Mouse (Mus musculus): ENCODE results near the gene Armc5. TPM values are rescaled to one million over a fixed set of nuclear protein-coding genes. Genes with fewer than 3 reads are reported as not detected.

The Armc5 gene
- 10.2 TPM for polyA plus RNA-seq (2017; shearing (Covaris generic))

GRCm38 (mm10) chr7:128236856-128237592 is at the start of gene Armc5:
TSS of gene Armc5 (plus strand) at chr7:128237342.

GRCm38 (mm10) chr7:128206152-128206551 is 31.0 kb upstream of the Armc5 start, which contains the start of gene Cox6a2:
TSS of gene Cox6a2 (minus strand) at chr7:128206387.

GRCm38 (mm10) chr7:128237927-128238778 is 1.0 kb downstream of the Armc5 start, which contains the start of gene 9130023H24Rik:
TSS of gene 9130023H24Rik (minus strand) at chr7:128238031.

GRCm38 (mm10) chr7:128246496-128247391 is 9.6 kb downstream of the Armc5 start, which contains the start of gene Tgfb1i1:
TSS of gene Tgfb1i1 (plus strand) at chr7:128246812.

GRCm38 (mm10) chr7:128265411-128265810 is 28.3 kb downstream of the Armc5 start, which contains the start of gene Slc5a2:
TSS of gene Slc5a2 (plus strand) at chr7:128265657.

Other genes starting within 250 kb of the Armc5 start
- 339 TPM for gene Pycard, start 243.5 kb upstream of the Armc5 start, polyA plus RNA-seq (2017; shearing (Covaris generic))
- gene Trim72, start 233.4 kb upstream of the Armc5 start, polyA plus RNA-seq (2017; shearing (Covaris generic)), result not detected
- gene Itgam, start 174.7 kb upstream of the Armc5 start, polyA plus RNA-seq (2017; shearing (Covaris generic)), result 1.3 TPM
- gene Gm49368, start 174.7 kb upstream of the Armc5 start, polyA plus RNA-seq (2017; shearing (Covaris generic)), result not detected
- gene Itgax, start 107.8 kb upstream of the Armc5 start, polyA plus RNA-seq (2017; shearing (Covaris generic)), result 0.87 TPM
- 2.4 TPM for gene Itgad, start 83.0 kb upstream of the Armc5 start, polyA plus RNA-seq (2017; shearing (Covaris generic))
- not detected for gene Cox6a2, start 31.0 kb upstream of the Armc5 start, polyA plus RNA-seq (2017; shearing (Covaris generic))
- gene 9130023H24Rik, start 689 bp downstream of the Armc5 start, polyA plus RNA-seq (2017; shearing (Covaris generic)), result 2.4 TPM
- 0.97 TPM for gene Tgfb1i1, start 9.5 kb downstream of the Armc5 start, polyA plus RNA-seq (2017; shearing (Covaris generic))
- gene Slc5a2, start 28.3 kb downstream of the Armc5 start, polyA plus RNA-seq (2017; shearing (Covaris generic)), result 0.31 TPM
- 16.7 TPM for gene BC017158, start 60.8 kb downstream of the Armc5 start, polyA plus RNA-seq (2017; shearing (Covaris generic))
- gene Rgs10, start 181.4 kb downstream of the Armc5 start, polyA plus RNA-seq (2017; shearing (Covaris generic)), result 386 TPM
- gene Tial1, start 224.4 kb downstream of the Armc5 start, polyA plus RNA-seq (2017; shearing (Covaris generic)), result 50.3 TPM